Mouse (Mus musculus) liver, embryonic 11.5 days (tissue): ENCODE measurements around the gene Tbc1d25. TPM values are rescaled to one million over a fixed set of nuclear protein-coding genes. Genes with fewer than 3 reads are reported as not detected.

Experiments used
- ATAC-seq: fragments of 200-750 bp; cut with Nextera tagmentation; replicated peaks from 2 replicates; pipeline ENCODE4 v1.8.0; 2017; ENCODE audit warnings: moderate number of reproducible peaks, mild to moderate bottlenecking, moderate TSS enrichment, moderate library complexity; ENCODE audit not compliant: low FRiP score
- DNase-seq: peaks from one replicate; pipeline ENCODE4 v3.0.0-alpha.2; 2017; ENCODE audit warnings: low spot score
- H3K27ac ChIP-seq: fragments of 300-500 bp; sonication (generic); 2 replicates; pipeline ENCODE4 v1.5.1; 2014; ENCODE audit warnings: mild to moderate bottlenecking, low read depth, low read length, control low read depth
- H3K27me3 ChIP-seq: fragments of 300-500 bp; sonication (generic); replicated peaks from 2 replicates; pipeline ENCODE4 v1.6.1; 2014; ENCODE audit warnings: low read length, mixed read lengths; ENCODE audit not compliant: control insufficient read depth, insufficient read depth
- H3K36me3 ChIP-seq: fragments of 300-500 bp; sonication (generic); 2 replicates; pipeline ENCODE4 v1.6.1; 2014; ENCODE audit warnings: mild to moderate bottlenecking, low read length, moderate library complexity, mixed read lengths; ENCODE audit not compliant: control insufficient read depth, insufficient read depth
- H3K4me1 ChIP-seq: fragments of 300-500 bp; sonication (generic); replicated peaks from 2 replicates; pipeline ENCODE4 v1.6.1; 2014; ENCODE audit warnings: low read length, mixed read lengths; ENCODE audit not compliant: control insufficient read depth, insufficient read depth
- H3K4me2 ChIP-seq: fragments of 300-500 bp; sonication (generic); 2 replicates; pipeline ENCODE4 v1.6.1; 2014; ENCODE audit warnings: mild to moderate bottlenecking, control low read depth, moderate library complexity
- H3K4me3 ChIP-seq: fragments of 300-500 bp; sonication (generic); 2 replicates; pipeline ENCODE4 v1.5.1; 2014; ENCODE audit warnings: low read depth, low read length, control low read depth
- H3K9ac ChIP-seq: fragments of 300-500 bp; sonication (generic); 2 replicates; pipeline ENCODE4 v1.6.1; 2014; ENCODE audit warnings: low read depth, low read length, control low read depth
- H3K9me3 ChIP-seq: fragments of 300-500 bp; sonication (generic); 2 replicates; pipeline ENCODE4 v1.6.1; 2016; ENCODE audit warnings: low read length, inconsistent platforms, mixed read lengths; ENCODE audit not compliant: control insufficient read depth
- WGBS: fragments of 180-500 bp; shearing (Covaris S2); extraction: QIAGEN DNeasy Blood & Tissue Kit; methylation state at CpG from one replicate; pipeline ENCODE4 v1.1.7; 2014; 5-methylcytosine and 5-hydroxymethylcytosine counted together
- polyA plus RNA-seq: library from polyadenylated mRNA; unstranded; fragments of >200 nt; fragmentation: Nextera tagmentation; extraction: Ambion mirVana; gene quantifications from 2 replicates; pipeline ENCODE4 v1.2.1, GENCODE M21; 2014

Tbc1d25 gene
- polyA plus RNA-seq, 1 experiment from 2014 or later, result 11.1 TPM

DNA sequence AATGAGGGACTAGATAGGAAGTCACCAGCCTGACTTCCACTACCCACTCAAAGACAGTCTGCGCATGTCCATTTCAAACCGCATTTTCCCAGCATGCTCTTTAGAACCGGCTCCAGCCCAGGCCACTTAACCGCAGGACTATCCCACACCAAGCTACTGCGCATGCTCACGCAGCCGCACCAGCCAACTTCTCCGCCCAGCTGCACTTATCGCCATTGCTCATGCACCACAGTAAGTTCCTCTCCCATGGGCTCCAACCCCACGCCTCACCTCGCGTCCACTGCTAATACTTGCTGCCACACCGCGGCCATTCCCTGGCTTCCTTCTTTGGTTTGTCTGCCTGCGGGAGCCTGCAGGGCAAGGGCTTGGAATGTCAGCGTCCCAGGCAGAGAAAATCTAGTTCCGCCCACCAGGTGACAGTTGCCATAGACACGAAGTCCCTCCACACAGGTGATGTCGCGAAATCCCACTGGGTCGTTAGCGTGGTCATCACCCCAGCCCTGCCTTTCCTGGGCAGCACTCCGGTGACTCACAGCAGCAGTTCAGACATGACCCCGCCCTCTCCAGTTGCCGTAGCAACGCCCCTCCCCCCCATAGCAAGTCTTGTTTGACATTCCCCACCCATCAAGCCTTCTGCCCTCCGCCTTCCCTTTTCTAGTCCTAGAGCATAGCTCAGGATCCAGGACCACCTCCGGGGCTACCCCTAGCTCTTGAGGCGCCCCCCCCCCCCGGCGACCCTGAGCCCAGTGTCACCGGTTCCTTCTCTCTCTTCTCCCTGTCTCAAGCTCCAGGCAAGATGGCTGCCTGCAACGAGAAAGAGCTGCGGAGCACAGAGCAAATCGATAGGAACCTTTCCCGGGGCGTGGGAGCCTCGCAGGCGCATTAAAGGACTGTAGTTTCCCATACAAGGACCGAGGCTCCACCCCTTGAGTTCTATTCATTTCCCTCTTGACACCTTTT, 43.7 kb downstream of the Tbc1d25 start, which contains the start of gene Wdr13:
TSS of gene Wdr13 (minus strand) at position 876 of the 960 bp plus-strand sequence.
- Histone ChIP-seq H3K9me3 (no peaks in the 10 kb centered on the region), H3K27me3 (no peaks in the 10 kb centered on the region), H3K4me1 (no peaks in the 10 kb centered on the region; the same call in 1 of the 2 replicates), H3K36me3 (peaks cover 3% of the 10 kb centered on the region; the same call in 1 of the 2 replicates), H3K9ac (peak within 1 kb of the TSS; percentile 77), H3K4me3 (peak within 1 kb of the TSS; percentile 66), H3K4me2 (peak within 1 kb of the TSS; percentile 75), H3K27ac (peak within 1 kb of the TSS; percentile 97)
- ATAC-seq, result peak; percentile 84
- peak; percentile 84 for DNase-seq
- 8% methylated on average over 39 of the region's 40 CpGs for WGBS

DNA sequence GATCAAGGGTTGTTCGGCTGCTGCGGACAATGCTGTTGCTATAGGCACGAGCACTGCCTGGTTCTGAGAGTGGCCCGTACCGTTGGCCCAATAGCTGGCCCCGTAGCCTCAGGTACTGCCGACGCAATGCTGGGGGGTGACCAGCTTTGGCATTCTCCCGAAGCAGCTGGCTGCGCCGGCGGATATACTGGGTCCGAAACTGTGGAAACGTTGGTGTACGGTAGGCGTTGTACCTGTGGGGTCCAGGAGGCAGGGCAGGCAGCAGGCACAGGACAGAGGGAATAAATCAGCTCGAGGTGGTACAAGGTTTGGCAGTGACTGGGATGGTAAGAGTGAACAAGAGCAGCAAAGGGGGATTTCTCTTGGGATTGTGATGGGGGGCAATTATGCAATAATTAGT, 44.6 kb downstream of the Tbc1d25 start:
- whole genome bisulfite sequencing, result 81% methylated on average over 17 of the region's 17 CpGs
- Histone ChIP-seq H3K4me1 (no peaks in the 10 kb centered on the region; the same call in 1 of the 2 replicates), H3K4me3 (peak overlapping the region; percentile 66), H3K9me3 (no peaks in the 10 kb centered on the region), H3K4me2 (peak overlapping the region; percentile 75), H3K27me3 (no peaks in the 10 kb centered on the region), H3K9ac (peak overlapping the region; percentile 40; the same call in 1 of the 2 replicates), H3K27ac (peak overlapping the region; percentile 58), H3K36me3 (peaks cover 3% of the 10 kb centered on the region; the same call in 1 of the 2 replicates)
- ATAC-seq, result no peak
- no peak for DNase-seq

- Histone ChIP-seq H3K4me3 (no peak overlapping the region), H3K9me3 (no peaks in the 10 kb centered on the region), H3K27me3 (no peaks in the 10 kb centered on the region), H3K27ac (no peak overlapping the region), H3K36me3 (peaks cover 5% of the 10 kb centered on the region; the same call in 1 of the 2 replicates), H3K4me1 (no peaks in the 10 kb centered on the region), H3K4me2 (no peak overlapping the region), H3K9ac (no peak overlapping the region)
- ATAC-seq (no peak), DNase-seq (no peak)
- 80% methylated on average over 7 of the region's 7 CpGs for WGBS
These were observed 50.7 kb downstream of the Tbc1d25 start for GRCm38 (mm10) chrX:8125235-8125634.

GRCm38 (mm10) chrX:8123821-8124470, 52.0 kb downstream of the Tbc1d25 start:
- ATAC-seq (no peak), DNase-seq (no peak)
- no peaks in the 10 kb centered on the region for H3K27me3 ChIP-seq
- no peaks in the 10 kb centered on the region for H3K9me3 ChIP-seq
- H3K9ac ChIP-seq, result no peak overlapping the region
- 80% methylated on average over 6 of the region's 6 CpGs for WGBS
- H3K27ac ChIP-seq, result no peak overlapping the region
- H3K4me3 ChIP-seq, result no peak overlapping the region
- no peak overlapping the region for H3K4me2 ChIP-seq
- H3K36me3 ChIP-seq, result peaks cover 5% of the 10 kb centered on the region; the same call in 1 of the 2 replicates
- H3K4me1 ChIP-seq, result no peaks in the 10 kb centered on the region

- DNase-seq (no peak), ATAC-seq (no peak)
- H3K9ac ChIP-seq, result no peak overlapping the region
- no peak overlapping the region for H3K27ac ChIP-seq
- H3K27me3 ChIP-seq, result no peaks in the 10 kb centered on the region
- H3K9me3 ChIP-seq, result no peaks in the 10 kb centered on the region
- H3K4me3 ChIP-seq, result no peak overlapping the region
- no peaks in the 10 kb centered on the region for H3K4me1 ChIP-seq
- no peaks in the 10 kb centered on the region for H3K36me3 ChIP-seq
- no peak overlapping the region for H3K4me2 ChIP-seq
These were observed 58.7 kb downstream of the Tbc1d25 start for GRCm38 (mm10) chrX:8117264-8117663.

- 66% methylated on average over 4 of the region's 4 CpGs for WGBS
- no peaks in the 10 kb centered on the region for H3K4me1 ChIP-seq
- ATAC-seq, result no peak
- no peak for DNase-seq
- H3K4me3 ChIP-seq, result no peak overlapping the region
- H3K9me3 ChIP-seq, result no peaks in the 10 kb centered on the region
- no peak overlapping the region for H3K4me2 ChIP-seq
- no peak overlapping the region for H3K9ac ChIP-seq
- no peak overlapping the region for H3K27ac ChIP-seq
- H3K36me3 ChIP-seq, result no peaks in the 10 kb centered on the region
- H3K27me3 ChIP-seq, result no peaks in the 10 kb centered on the region
These were observed 60.7 kb downstream of the Tbc1d25 start for GRCm38 (mm10) chrX:8115275-8115674.

DNA sequence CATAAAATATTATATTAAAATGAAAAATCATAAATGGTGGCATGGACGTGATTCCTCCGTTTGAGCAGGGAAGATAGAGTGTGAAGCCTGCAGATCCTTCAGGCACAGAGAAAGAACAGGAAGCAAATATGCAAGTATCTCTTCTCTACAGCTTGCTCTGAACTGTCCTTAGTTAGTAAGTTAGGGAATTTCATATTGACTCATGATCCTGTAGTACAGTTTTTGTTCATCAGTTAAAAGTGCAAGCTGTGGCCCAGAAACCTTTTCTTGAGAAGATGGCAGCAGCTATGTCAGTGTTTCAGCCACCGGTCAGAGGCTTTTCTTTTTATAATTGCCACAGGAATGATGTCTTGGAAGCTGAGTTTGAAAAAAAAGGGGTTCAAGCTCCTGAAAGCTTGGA, 71.0 kb downstream of the Tbc1d25 start:
- DNase-seq (no peak), ATAC-seq (no peak)
- 92% methylated on average over 3 of the region's 3 CpGs for WGBS
- no peak overlapping the region for H3K27ac ChIP-seq
- H3K9me3 ChIP-seq, result no peaks in the 10 kb centered on the region
- no peaks in the 10 kb centered on the region for H3K36me3 ChIP-seq
- no peaks in the 10 kb centered on the region for H3K27me3 ChIP-seq
- H3K9ac ChIP-seq, result no peak overlapping the region
- H3K4me3 ChIP-seq, result no peak overlapping the region
- peaks cover 8% of the 10 kb centered on the region for H3K4me1 ChIP-seq
- no peak overlapping the region for H3K4me2 ChIP-seq
